Mouse (Mus musculus) C3H10T1/2 (cell line): ENCODE results near the gene Gm6880. TPM values are rescaled to one million over a fixed set of nuclear protein-coding genes. Genes with fewer than 3 reads are reported as not detected.

Experiments used
- polyA plus RNA-seq, 2 experiments: library from polyadenylated mRNA; unstranded; fragments of >200 nt; fragmentation: generic; extraction: Trizol; gene quantifications; one replicate each; pipeline ENCODE4 v1.2.1; 2012; ENCODE audit warnings: missing spikeins in 2 of 2

Gene Gm6880
- not detected for polyA plus RNA-seq

GRCm38 (mm10) chrX:74481349-74481885 lies at the start of gene Gm6880:
Gene Gm6880, minus strand, starts transcription at chrX:74481399.

Other genes with a start within 250 kb of the Gm6880 start
- gene Flna, start 231.6 kb downstream of the Gm6880 start, polyA plus RNA-seq: 100 to 1,000 TPM; 461 to 590 TPM
- 100 to 1,000 TPM; 110 to 114 TPM for gene Emd, start 226.7 kb downstream of the Gm6880 start, polyA plus RNA-seq
- gene Rpl10, start 210.6 kb downstream of the Gm6880 start, polyA plus RNA-seq: 1,000 to 10,000 TPM; 3,936 to 5,898 TPM
- gene Taz, start 199.5 kb downstream of the Gm6880 start, polyA plus RNA-seq: 10 to 100 TPM; 10.8 to 46.7 TPM
- 10 to 100 TPM in 1 of 2 experiments, 1 to 10 TPM in 1; 5.6 to 17.8 TPM for gene Dnase1l1, start 199.1 kb downstream of the Gm6880 start, polyA plus RNA-seq
- gene Atp6ap1, start 184.3 kb downstream of the Gm6880 start, polyA plus RNA-seq: 100 to 1,000 TPM in 1 of 2 experiments, 10 to 100 TPM in 1; 68.8 to 159 TPM
- 100 to 1,000 TPM in 1 of 2 experiments, 10 to 100 TPM in 1; 15.1 to 104 TPM for gene Gdi1, start 176.4 kb downstream of the Gm6880 start, polyA plus RNA-seq
- 10 to 100 TPM; 36.1 to 51.7 TPM for gene Fam50a, start 168.4 kb downstream of the Gm6880 start, polyA plus RNA-seq
- 10 to 100 TPM in 1 of 2 experiments, 1 to 10 TPM in 1; 2.9 to 29.9 TPM for gene Plxna3, start 152.3 kb downstream of the Gm6880 start, polyA plus RNA-seq
- gene Lage3, start 127.8 kb downstream of the Gm6880 start, polyA plus RNA-seq: 100 to 1,000 TPM in 1 of 2 experiments, 10 to 100 TPM in 1; 80.4 to 114 TPM
- gene Ubl4a, start 108.2 kb downstream of the Gm6880 start, polyA plus RNA-seq: 100 to 1,000 TPM in 1 of 2 experiments, 10 to 100 TPM in 1; 43.7 to 146 TPM
- gene Slc10a3, start 108.0 kb downstream of the Gm6880 start, polyA plus RNA-seq: 10 to 100 TPM; 16.1 to 17.9 TPM
- gene Fam3a, start 88.1 kb downstream of the Gm6880 start, polyA plus RNA-seq: 10 to 100 TPM; 12.8 to 47.3 TPM
- gene Ikbkg, start 88.1 kb downstream of the Gm6880 start, polyA plus RNA-seq: 10 to 100 TPM in 1 of 2 experiments, 1 to 10 TPM in 1; 7.0 to 15.8 TPM
- gene G6pdx, start 52.2 kb downstream of the Gm6880 start, polyA plus RNA-seq: 100 to 1,000 TPM in 1 of 2 experiments, 10 to 100 TPM in 1; 71.9 to 103 TPM
- gene Olfr1326-ps1, start 93.5 kb upstream of the Gm6880 start, polyA plus RNA-seq: not detected
- not detected for gene Olfr1325, start 111.3 kb upstream of the Gm6880 start, polyA plus RNA-seq
- not detected for gene Gm5640, start 164.2 kb upstream of the Gm6880 start, polyA plus RNA-seq